Mouse (Mus musculus): ENCODE measurements at regions not wholly inside any gene's neighbourhood (a gene's known extent, or its start where the extent isn't known, plus 50 kb on each side); places are given as distances from the start of the nearest gene placed in this dataset.

GRCm38 (mm10) chr8:46898697-46899445 lies 87.8 kb upstream of the Enpp6 start:
- no peak for TF ChIP-seq CTCF (IDR thresholded peaks at IDR 0.05)
- no peak overlapping the region for H3K4me3 ChIP-seq
- no peak for DNase-seq (ENCODE audit: extremely low spot score in 1 of 2, low spot score in 2 of 2)
- intact Hi-C loops (cut with DNase I), result no loop called here
- no peak overlapping the region for H3K27ac ChIP-seq

- Histone ChIP-seq H3K4me3 (no peak overlapping the region), H3K27ac (no peak overlapping the region)
- intact Hi-C loops (cut with DNase I), result no loop called here
- no peak for DNase-seq (ENCODE audit: extremely low spot score in 1 of 2, low spot score in 2 of 2)
- no peak for TF ChIP-seq CTCF (IDR thresholded peaks at IDR 0.05)
Measured at GRCm38 (mm10) chr8:46900826-46901225, 85.9 kb upstream of the Enpp6 start.

GRCm38 (mm10) chr8:46904731-46905130 lies 82.0 kb upstream of the Enpp6 start:
- H3K27ac ChIP-seq, result no peak overlapping the region
- H3K4me3 ChIP-seq, result no peak overlapping the region
- TF ChIP-seq CTCF (IDR thresholded peaks at IDR 0.05), result no peak
- intact Hi-C loops (cut with DNase I), result no loop called here
- DNase-seq (ENCODE audit: extremely low spot score in 1 of 2, low spot score in 2 of 2), result no peak

- H3K4me3 ChIP-seq, result no peak overlapping the region
- intact Hi-C loops (cut with DNase I), result no loop called here
- no peak for DNase-seq (ENCODE audit: extremely low spot score in 1 of 2, low spot score in 2 of 2)
- no peak overlapping the region for H3K27ac ChIP-seq
- no peak for TF ChIP-seq CTCF (IDR thresholded peaks at IDR 0.05)
Measured at GRCm38 (mm10) chr8:46907390-46907789, 79.3 kb upstream of the Enpp6 start.

- Histone ChIP-seq H3K4me3 (no peak overlapping the region), H3K27ac (no peak overlapping the region)
- DNase-seq (ENCODE audit: extremely low spot score in 1 of 2, low spot score in 2 of 2), result no peak
- TF ChIP-seq CTCF (IDR thresholded peaks at IDR 0.05), result no peak
- intact Hi-C loops (cut with DNase I), result no loop called here
Measured at GRCm38 (mm10) chr8:46908186-46908585, 78.5 kb upstream of the Enpp6 start.

- no peak for DNase-seq (ENCODE audit: extremely low spot score in 1 of 2, low spot score in 2 of 2)
- intact Hi-C loops (cut with DNase I), result no loop called here
- H3K27ac ChIP-seq, result no peak overlapping the region
- TF ChIP-seq CTCF (IDR thresholded peaks at IDR 0.05), result no peak
- H3K4me3 ChIP-seq, result no peak overlapping the region
Measured at GRCm38 (mm10) chr8:46913956-46914355, 72.7 kb upstream of the Enpp6 start.

- no peak for TF ChIP-seq CTCF (IDR thresholded peaks at IDR 0.05)
- Histone ChIP-seq H3K27ac (no peak overlapping the region), H3K4me3 (no peak overlapping the region)
- intact Hi-C loops (cut with DNase I), result no loop called here
- DNase-seq (ENCODE audit: extremely low spot score in 1 of 2, low spot score in 2 of 2), result no peak
Measured at GRCm38 (mm10) chr8:46920071-46920470, 66.6 kb upstream of the Enpp6 start.

- no peak for DNase-seq (ENCODE audit: extremely low spot score in 1 of 2, low spot score in 2 of 2)
- H3K27ac ChIP-seq, result no peak overlapping the region
- no peak for TF ChIP-seq CTCF (IDR thresholded peaks at IDR 0.05)
- intact Hi-C loops (cut with DNase I), result no loop called here
- H3K4me3 ChIP-seq, result no peak overlapping the region
Measured at GRCm38 (mm10) chr8:46921075-46921474, 65.6 kb upstream of the Enpp6 start.

GRCm38 (mm10) chr8:46921585-46921984 lies 65.1 kb upstream of the Enpp6 start:
- Histone ChIP-seq H3K4me3 (no peak overlapping the region), H3K27ac (no peak overlapping the region)
- TF ChIP-seq CTCF (IDR thresholded peaks at IDR 0.05), result no peak
- intact Hi-C loops (cut with DNase I), result no loop called here
- no peak for DNase-seq (ENCODE audit: extremely low spot score in 1 of 2, low spot score in 2 of 2)

GRCm38 (mm10) chr8:46924787-46925548 lies 61.7 kb upstream of the Enpp6 start:
- TF ChIP-seq CTCF (IDR thresholded peaks at IDR 0.05), result no peak
- DNase-seq (ENCODE audit: extremely low spot score in 1 of 2, low spot score in 2 of 2), result no peak
- intact Hi-C loops (cut with DNase I), result no loop called here
- H3K27ac ChIP-seq, result no peak overlapping the region
- H3K4me3 ChIP-seq, result no peak overlapping the region

- no peak for TF ChIP-seq CTCF (IDR thresholded peaks at IDR 0.05)
- Histone ChIP-seq H3K4me3 (no peak overlapping the region), H3K27ac (no peak overlapping the region)
- no peak for DNase-seq (ENCODE audit: extremely low spot score in 1 of 2, low spot score in 2 of 2)
- intact Hi-C loops (cut with DNase I), result no loop called here
Measured at GRCm38 (mm10) chr8:46928718-46929117, 58.0 kb upstream of the Enpp6 start.

GRCm38 (mm10) chr8:46929678-46930077 lies 57.0 kb upstream of the Enpp6 start:
- TF ChIP-seq CTCF (IDR thresholded peaks at IDR 0.05), result no peak
- H3K4me3 ChIP-seq, result no peak overlapping the region
- intact Hi-C loops (cut with DNase I), result loop anchor here (5.0 to 10.0 kb wide), 3 partner anchors 62 to 117 kb away; no protein-coding TSS in a partner anchor
- H3K27ac ChIP-seq, result no peak overlapping the region
- DNase-seq (ENCODE audit: extremely low spot score in 1 of 2, low spot score in 2 of 2), result no peak

Data from left cerebral cortex, adult 2 months (tissue).